Mouse (Mus musculus): ENCODE measurements at regions not wholly inside any gene's neighbourhood (a gene's known extent, or its start where the extent isn't known, plus 50 kb on each side); places are given as distances from the start of the nearest gene placed in this dataset.

DNA sequence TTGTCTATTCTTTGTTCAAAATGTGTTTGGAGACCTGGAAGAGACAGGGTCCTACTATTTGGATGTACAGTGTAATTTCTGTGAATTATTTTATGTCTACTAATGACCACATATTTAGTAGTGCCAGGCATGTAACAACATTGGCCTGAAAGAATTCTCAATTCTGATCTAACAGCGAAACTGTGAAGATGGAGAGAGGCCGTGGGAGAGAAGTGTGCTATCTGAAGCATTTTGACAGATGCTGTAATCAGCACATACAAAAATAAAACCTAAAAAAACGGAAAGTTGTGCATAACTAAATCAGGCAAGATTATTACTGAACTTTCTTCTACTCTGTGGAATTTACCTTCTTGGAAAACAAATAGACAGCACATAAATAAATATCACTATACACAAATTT is 61.4 kb upstream of the Ppfia2 start:
- TF ChIP-seq POLR2A (IDR thresholded peaks at IDR 0.05; ENCODE audit: borderline replicate concordance, extremely low read depth, insufficient read depth, insufficient read length, poor library complexity, severe bottlenecking): no peak
- no peak for TF ChIP-seq CTCF (IDR thresholded peaks at IDR 0.05; ENCODE audit: borderline replicate concordance, extremely low read depth, insufficient read depth, insufficient read length)
